Mouse (Mus musculus) spleen, postnatal 10 days (tissue): ENCODE measurements at regions not wholly inside any gene's neighbourhood (a gene's known extent, or its start where the extent isn't known, plus 50 kb on each side); places are given as distances from the start of the nearest gene placed in this dataset.

ENCODE experiments used
- DNase-seq, 2 experiments: peaks; one replicate each; pipeline ENCODE4 v3.0.0; 2021 to 2022; ENCODE audit warnings: low spot score in 2 of 2

- peak in 1 of 2 experiments; percentile 53 for DNase-seq
Measured at GRCm38 (mm10) chr19:32939692-32940091, 182.4 kb downstream of the Pten start.

GRCm38 (mm10) chr19:32940806-32941205, 183.5 kb downstream of the Pten start:
- no peak for DNase-seq

- no peak for DNase-seq
Measured at GRCm38 (mm10) chr19:32943594-32944230, 186.4 kb downstream of the Pten start.

GRCm38 (mm10) chr19:32947081-32947855, 190.0 kb downstream of the Pten start:
- DNase-seq = no peak

GRCm38 (mm10) chr19:32950252-32950651, 193.0 kb downstream of the Pten start:
- no peak for DNase-seq

- peak in 1 of 2 experiments; percentile 29 for DNase-seq
Measured at GRCm38 (mm10) chr19:32950794-32951193, 193.5 kb downstream of the Pten start.

GRCm38 (mm10) chr19:32952425-32952824, 195.1 kb downstream of the Pten start:
- DNase-seq = no peak

GRCm38 (mm10) chr19:32952928-32953687, 195.8 kb downstream of the Pten start:
- DNase-seq = peak in 1 of 2 experiments; percentile 58

GRCm38 (mm10) chr19:32954001-32954605, 196.8 kb downstream of the Pten start:
- peak in 1 of 2 experiments; percentile 35 for DNase-seq

- no peak for DNase-seq
Measured at GRCm38 (mm10) chr19:32954942-32955341, 197.6 kb downstream of the Pten start.

GRCm38 (mm10) chr19:32956143-32956915, 199.0 kb downstream of the Pten start:
- DNase-seq = peak in 1 of 2 experiments; percentile 66

GRCm38 (mm10) chr19:32956916-32957558, 199.7 kb downstream of the Pten start:
- DNase-seq = peak in 1 of 2 experiments; percentile 28

GRCm38 (mm10) chr19:32958276-32958675, 201.0 kb downstream of the Pten start:
- DNase-seq = no peak

GRCm38 (mm10) chr19:32958791-32959190, 201.5 kb downstream of the Pten start:
- DNase-seq = no peak

- DNase-seq = no peak
Measured at GRCm38 (mm10) chr19:32959844-32960195, 202.5 kb downstream of the Pten start.

- DNase-seq = peak; percentile 43 to 56
Measured at GRCm38 (mm10) chr19:32960196-32960947, 203.1 kb downstream of the Pten start.

- no peak for DNase-seq
Measured at GRCm38 (mm10) chr19:32961525-32961924, 204.2 kb downstream of the Pten start.

GRCm38 (mm10) chr19:32963983-32964382, 206.7 kb downstream of the Pten start:
- no peak for DNase-seq

GRCm38 (mm10) chr19:32965488-32965887, 208.2 kb downstream of the Pten start:
- DNase-seq = no peak

- no peak for DNase-seq
Measured at GRCm38 (mm10) chr19:32969213-32969776, 212.0 kb downstream of the Pten start.
